8 mouse cellular contexts compared by ENCODE assay signal in the genomic region with DNA sequence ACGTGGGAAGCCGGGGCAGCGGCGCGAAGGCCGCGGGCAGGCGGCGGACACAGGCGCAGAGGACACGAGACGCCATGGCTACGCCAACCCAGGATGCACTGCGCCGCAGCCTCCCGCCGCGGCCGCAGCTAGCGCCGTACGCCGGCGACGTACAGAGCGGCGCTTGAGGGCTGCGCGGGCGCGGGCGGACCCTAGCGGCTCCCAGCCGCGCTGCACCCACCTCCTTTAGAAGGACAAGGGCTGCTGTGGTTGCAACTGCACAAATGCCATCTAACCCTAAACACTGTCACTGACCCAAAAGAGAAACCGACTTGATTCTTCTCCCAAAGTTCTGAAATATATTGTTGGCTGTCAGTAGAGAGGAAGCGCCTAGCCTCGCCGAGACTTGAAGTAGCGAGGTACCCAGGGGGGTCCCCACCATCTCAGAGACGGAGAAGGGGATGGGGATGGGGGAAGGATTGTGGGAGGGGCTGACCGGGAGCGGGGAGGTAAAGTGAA. TPM values are rescaled to one million over a fixed set of nuclear protein-coding genes. Genes with fewer than 3 reads are reported as not detected.
DNase-seq lines count a peak whose midpoint lies in the region; ATAC-seq and TF ChIP-seq lines count a peak whose summit lies in the region.

TSS of gene Ndufab1 (minus strand) at position 140 of the 498 bp plus-strand sequence.

- peaks cover 33% of the 10 kb centered on the region for H3K4me1 ChIP-seq in E14TG2a.4 (replicated peaks; ENCODE audit: low read depth, low read length)
- peaks cover 13% of the 10 kb centered on the region for H3K4me1 ChIP-seq in forebrain, embryonic 12.5 days
- H3K4me1 ChIP-seq in heart, postnatal 0 days (ENCODE audit: control insufficient read depth, insufficient read depth) = peaks cover 10% of the 10 kb centered on the region; the same call in 1 of the 2 replicates
- peaks cover 19% of the 10 kb centered on the region for H3K4me1 ChIP-seq in liver, embryonic 16.5 days (ENCODE audit: control insufficient read depth, low read depth, low read length)
- peaks cover 18% of the 10 kb centered on the region for H3K4me1 ChIP-seq in neural tube, embryonic 13.5 days (replicated peaks)
- H3K4me1 ChIP-seq in testis, adult 2 months (ENCODE audit: control insufficient read depth, insufficient read depth, low read length) = peaks cover 5% of the 10 kb centered on the region

- peak within 1 kb of the TSS; percentile 83 for H3K4me2 ChIP-seq in forebrain, embryonic 12.5 days
- peak within 1 kb of the TSS; percentile 82 for H3K4me2 ChIP-seq in heart, postnatal 0 days (ENCODE audit: low read depth, low read length)
- H3K4me2 ChIP-seq in liver, embryonic 16.5 days (ENCODE audit: low read depth, low read length) = peak within 1 kb of the TSS; percentile 91
- peak within 1 kb of the TSS; percentile 79 for H3K4me2 ChIP-seq in neural tube, embryonic 13.5 days

- H3K4me3 ChIP-seq in E14TG2a.4 (replicated peaks; ENCODE audit: low read length) = peak within 1 kb of the TSS; percentile 89
- H3K4me3 ChIP-seq in forebrain, embryonic 12.5 days (replicated peaks) = peak within 1 kb of the TSS; percentile 60
- peak within 1 kb of the TSS; percentile 87 for H3K4me3 ChIP-seq in heart, postnatal 0 days (ENCODE audit: low read depth, low read length)
- H3K4me3 ChIP-seq in liver, embryonic 16.5 days (ENCODE audit: low read depth, low read length) = peak within 1 kb of the TSS; percentile 83
- peak within 1 kb of the TSS; percentile 69 for H3K4me3 ChIP-seq in neural tube, embryonic 13.5 days
- H3K4me3 ChIP-seq in testis, adult 2 months (ENCODE audit: control insufficient read depth, low read depth, low read length) = peak within 1 kb of the TSS; percentile 87

- H3K9ac ChIP-seq in forebrain, embryonic 12.5 days = peak within 1 kb of the TSS; percentile 76
- H3K9ac ChIP-seq in heart, postnatal 0 days (replicated peaks; ENCODE audit: low read depth, low read length) = peak within 1 kb of the TSS; percentile 92
- peak within 1 kb of the TSS; percentile 89 for H3K9ac ChIP-seq in liver, embryonic 16.5 days (ENCODE audit: low read depth, low read length)
- H3K9ac ChIP-seq in neural tube, embryonic 13.5 days = peak within 1 kb of the TSS; percentile 90

- no peaks in the 10 kb centered on the region for H3K9me3 ChIP-seq in E14TG2a.4 (ENCODE audit: low read length)
- no peaks in the 10 kb centered on the region for H3K9me3 ChIP-seq in forebrain, embryonic 12.5 days
- no peaks in the 10 kb centered on the region for H3K9me3 ChIP-seq in heart, postnatal 0 days (replicated peaks; ENCODE audit: control insufficient read depth, low read length)
- H3K9me3 ChIP-seq in liver, embryonic 16.5 days (replicated peaks; ENCODE audit: control insufficient read depth, low read length) = no peaks in the 10 kb centered on the region
- H3K9me3 ChIP-seq in neural tube, embryonic 13.5 days = no peaks in the 10 kb centered on the region

- TF ChIP-seq CTCF in E14TG2a.4 (conservative IDR thresholded peaks at IDR 0.05; ENCODE audit: low read length) = 0 out of 2 replicates have a peak, but pooled peaks have one; percentile 5
- peak; percentile 70 for TF ChIP-seq CTCF in heart, postnatal 0 days (IDR thresholded peaks at IDR 0.05; ENCODE audit: low read depth)
- peak; percentile 87 for TF ChIP-seq CTCF in testis, adult 2 months (IDR thresholded peaks at IDR 0.05; ENCODE audit: control insufficient read depth, insufficient read depth, insufficient replicate concordance, low read depth, low read length)

- no peak within 1 kb of the TSS for H3K27ac ChIP-seq in forebrain, embryonic 12.5 days
- peak within 1 kb of the TSS; percentile 79 for H3K27ac ChIP-seq in heart, postnatal 0 days (ENCODE audit: low read depth)
- H3K27ac ChIP-seq in liver, embryonic 16.5 days (ENCODE audit: low read length) = peak within 1 kb of the TSS; percentile 64; the same call in 1 of the 2 replicates
- H3K27ac ChIP-seq in neural tube, embryonic 13.5 days (replicated peaks) = peak within 1 kb of the TSS; percentile 62
- H3K27ac ChIP-seq in testis, adult 2 months (ENCODE audit: control insufficient read depth, insufficient read depth, low read depth, low read length) = peak within 1 kb of the TSS; percentile 78; the same call in 1 of the 2 replicates

- peaks cover 32% of the 10 kb centered on the region for H3K36me3 ChIP-seq in E14TG2a.4 (ENCODE audit: insufficient read depth, low read length)
- peaks cover 20% of the 10 kb centered on the region for H3K36me3 ChIP-seq in forebrain, embryonic 12.5 days (replicated peaks)
- peaks cover 19% of the 10 kb centered on the region for H3K36me3 ChIP-seq in heart, postnatal 0 days (replicated peaks; ENCODE audit: control insufficient read depth, insufficient read depth, low read length)
- H3K36me3 ChIP-seq in liver, embryonic 16.5 days (ENCODE audit: control insufficient read depth, insufficient read depth) = no peaks in the 10 kb centered on the region; the same call in 1 of the 2 replicates
- H3K36me3 ChIP-seq in neural tube, embryonic 13.5 days = peaks cover 17% of the 10 kb centered on the region
- H3K36me3 ChIP-seq in testis, adult 2 months (ENCODE audit: control insufficient read depth, insufficient read depth, low read length) = no peaks in the 10 kb centered on the region

- TF ChIP-seq POLR2A in testis, adult 2 months (IDR thresholded peaks at IDR 0.05; ENCODE audit: control insufficient read depth, low read depth, low read length) = peak; percentile 74

- peak; percentile 55 for TF ChIP-seq EP300 in heart, postnatal 0 days (IDR thresholded peaks at IDR 0.05; ENCODE audit: low read depth)

- peak; percentile 80 for DNase-seq in c-Kit-positive CD71-positive TER-119-negative erythroid progenitor cells, embryonic 14.5 days (ENCODE audit: low read depth)
- peak; percentile 88 for DNase-seq in heart, postnatal 0 days (ENCODE audit: low spot score)
- DNase-seq in kidney, postnatal 4 days = peak; percentile 90 to 93

- ATAC-seq in forebrain, embryonic 12.5 days (ENCODE audit: low FRiP score) = peak; percentile 99
- ATAC-seq in heart, postnatal 0 days (ENCODE audit: insufficient read depth, low read depth) = peak; percentile 98
- ATAC-seq in liver, embryonic 16.5 days (ENCODE audit: low read depth) = peak; percentile 100
- ATAC-seq in neural tube, embryonic 13.5 days (ENCODE audit: low read depth) = peak; percentile 99

- under 1% methylated on average over 32 of the region's 43 CpGs for WGBS in forebrain, embryonic 12.5 days
- under 1% methylated on average over 31 of the region's 43 CpGs for WGBS in heart, postnatal 0 days
- WGBS in liver, embryonic 16.5 days (ENCODE audit: insufficient replicate concordance) = under 1% methylated on average over 40 of the region's 43 CpGs
- under 1% methylated on average over 43 of the region's 43 CpGs for WGBS in neural tube, embryonic 13.5 days

- H3K27me3 ChIP-seq in E14TG2a.4 (ENCODE audit: insufficient read depth, low read length) = no peaks in the 10 kb centered on the region
- H3K27me3 ChIP-seq in forebrain, embryonic 12.5 days = no peaks in the 10 kb centered on the region
- H3K27me3 ChIP-seq in heart, postnatal 0 days (ENCODE audit: control insufficient read depth, insufficient read depth, low read length) = no peaks in the 10 kb centered on the region
- no peaks in the 10 kb centered on the region for H3K27me3 ChIP-seq in liver, embryonic 16.5 days (ENCODE audit: control insufficient read depth, insufficient read depth, low read depth, low read length)
- H3K27me3 ChIP-seq in neural tube, embryonic 13.5 days = no peaks in the 10 kb centered on the region
- no peaks in the 10 kb centered on the region for H3K27me3 ChIP-seq in testis, adult 2 months (ENCODE audit: control insufficient read depth, insufficient read depth, low read length)

RNA-seq across cellular contexts. Expression of gene Ndufab1, which starts in this region (rescaled TPM):
- 572 and 610 TPM in 2 replicates for polyA plus RNA-seq in forebrain, embryonic 12.5 days (2016; fragmentation: Nextera tagmentation; extraction: Ambion mirVana)
- 181 and 183 TPM in 2 replicates for total RNA-seq in heart, postnatal 0 days (2014; rRNA removed; ENCODE audit: low replicate concordance)
- 2,966 and 3,134 TPM in 2 replicates for polyA plus RNA-seq in heart, postnatal 0 days (2015; fragmentation: Nextera tagmentation; extraction: Ambion mirVana)
- polyA plus RNA-seq in liver, embryonic 16.5 days (2015; fragmentation: Nextera tagmentation; extraction: Ambion mirVana) = 389 and 415 TPM in 2 replicates
- 715 and 766 TPM in 2 replicates for polyA plus RNA-seq in neural tube, embryonic 13.5 days (2015; fragmentation: Nextera tagmentation; extraction: Ambion mirVana)
- 55.4 and 101 TPM in 2 replicates for polyA plus RNA-seq in testis, adult 2 months (2012; rRNA removed)

Comparison
In these comparisons a context has a peak if more than half of its experiments do, and no peak if none do; other contexts are left out.
1. CTCF ChIP-seq: peak in every context shown above with its lines; median percentile 87 in testis, adult 2 months; 70 in heart, postnatal 0 days; 5 in E14TG2a.4.